Mouse (Mus musculus): ENCODE measurements around the gene Crebrf. TPM values are rescaled to one million over a fixed set of nuclear protein-coding genes. Genes with fewer than 3 reads are reported as not detected.

Gene Crebrf
- polyA plus RNA-seq, 1 experiment = 10.5 TPM

DNA sequence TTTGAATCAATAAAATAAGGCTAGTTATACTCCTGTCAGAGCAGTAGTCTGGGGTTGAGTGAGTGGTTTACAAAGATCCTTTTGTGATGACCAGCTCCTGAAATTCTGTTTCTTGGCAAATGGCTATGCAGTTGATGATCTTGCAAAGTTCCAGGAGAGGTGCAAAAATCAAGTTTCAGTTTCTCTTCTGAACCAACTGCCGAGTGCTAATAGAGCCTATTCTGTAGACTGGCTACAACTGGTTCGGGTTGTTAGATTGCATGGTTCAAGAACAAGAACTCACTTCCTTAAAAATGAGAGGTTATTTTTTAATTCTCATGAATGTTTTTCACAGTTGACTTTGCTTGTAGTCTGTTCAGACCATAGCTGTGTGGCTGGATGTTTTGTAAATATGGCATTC lies 38.0 kb downstream of the Crebrf start:
- TF ChIP-seq CTCF (IDR thresholded peaks at IDR 0.05; ENCODE audit: insufficient read depth, low read length) = no peak
- 26% methylated on average over 2 of the region's 2 CpGs for WGBS
- Histone ChIP-seq H3K4me3 (replicated peaks; ENCODE audit: extremely low read depth, low read depth, low read length) (no peak overlapping the region), H3K4me1 (ENCODE audit: control insufficient read depth, insufficient read depth, low read length) (peaks cover 5% of the 10 kb centered on the region)
- DNase-seq = no peak

DNA sequence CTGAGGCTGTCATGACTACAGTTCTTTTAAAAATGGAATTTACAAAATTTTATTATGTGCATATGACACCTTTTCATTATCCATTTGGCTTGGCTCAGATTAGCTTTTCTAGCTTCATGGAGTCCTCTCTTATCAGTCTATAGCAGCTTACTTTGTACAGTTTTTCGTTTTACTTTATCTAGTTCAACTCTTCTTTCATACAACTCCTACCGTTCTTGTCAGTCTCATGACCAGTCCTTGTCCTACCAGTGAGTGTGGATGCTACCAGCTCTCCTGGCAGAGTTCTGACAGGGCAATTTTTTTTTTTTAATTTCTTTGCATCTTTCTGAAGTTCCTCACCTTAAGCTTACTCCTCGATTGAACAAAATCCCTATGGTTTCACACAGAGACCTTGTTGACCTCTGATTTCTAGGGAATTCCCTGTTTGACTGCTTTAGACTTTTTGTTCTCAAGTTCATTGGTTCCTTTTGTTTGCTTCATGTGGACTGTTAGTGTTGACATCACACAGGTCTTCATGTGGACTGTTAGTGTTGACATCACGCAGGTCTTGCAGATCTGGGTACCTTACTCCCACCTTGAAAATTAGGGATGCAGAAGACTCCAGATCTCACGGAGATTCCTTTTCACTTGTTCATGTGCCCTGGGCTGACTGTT lies 51.8 kb downstream of the Crebrf start:
- Histone ChIP-seq H3K4me3 (replicated peaks; ENCODE audit: extremely low read depth, low read depth, low read length) (no peak overlapping the region), H3K4me1 (ENCODE audit: control insufficient read depth, insufficient read depth, low read length) (no peaks in the 10 kb centered on the region)
- TF ChIP-seq CTCF (IDR thresholded peaks at IDR 0.05; ENCODE audit: insufficient read depth, low read length) (no peak), POLR2A (IDR thresholded peaks at IDR 0.05; ENCODE audit: borderline replicate concordance, extremely low read depth, low read depth, low read length) (no peak)
- 88% methylated on average over 5 of the region's 5 CpGs for WGBS
- DNase-seq = no peak

DNA sequence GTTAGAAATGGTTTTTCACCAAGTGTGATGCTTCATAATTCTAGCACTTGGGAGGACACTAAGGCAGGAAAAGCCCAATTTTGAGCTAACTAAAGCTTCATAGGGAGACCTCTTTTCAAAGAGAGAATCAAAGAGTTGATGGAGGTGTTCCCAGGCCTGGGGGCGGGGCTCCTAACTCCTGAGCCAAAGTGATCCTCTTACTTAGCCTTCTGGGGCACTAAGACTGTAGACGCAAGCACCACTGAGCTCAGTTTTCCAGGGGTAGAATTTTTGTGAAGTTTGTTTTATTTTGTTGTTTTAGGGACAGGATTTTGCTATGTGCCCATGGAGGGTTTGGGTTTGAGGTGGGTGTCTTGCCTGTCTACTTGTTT lies 52.3 kb downstream of the Crebrf start:
- WGBS = 84% methylated on average over 2 of the region's 2 CpGs

DNA sequence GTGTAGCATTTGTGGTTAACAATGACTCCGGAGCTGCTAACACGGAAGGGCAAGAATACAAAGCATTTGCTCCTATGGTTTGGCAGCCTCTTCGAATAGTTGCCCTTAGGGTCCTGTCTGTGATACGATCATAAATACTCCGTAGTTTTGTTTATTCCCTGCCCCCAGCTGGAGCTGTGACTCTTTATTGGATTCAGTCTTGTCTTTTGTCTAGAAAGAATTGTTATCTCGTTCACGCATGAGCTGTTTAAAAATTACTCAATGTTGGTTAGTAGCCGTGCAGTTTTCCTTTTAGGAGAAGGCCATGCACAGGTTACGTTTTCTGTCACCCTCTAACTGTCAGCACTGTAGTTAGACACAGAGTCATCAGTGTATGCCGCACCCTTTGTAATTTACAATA lies 60.8 kb downstream of the Crebrf start:
- TF ChIP-seq POLR2A (IDR thresholded peaks at IDR 0.05; ENCODE audit: borderline replicate concordance, extremely low read depth, low read depth, low read length) (no peak), CTCF (IDR thresholded peaks at IDR 0.05; ENCODE audit: insufficient read depth, low read length) (no peak)
- 47% methylated on average over 10 of the region's 10 CpGs for WGBS
- H3K4me3 ChIP-seq (replicated peaks; ENCODE audit: extremely low read depth, low read depth, low read length) = no peak overlapping the region
- no peaks in the 10 kb centered on the region; the same call in 1 of the 2 replicates for H3K4me1 ChIP-seq (ENCODE audit: control insufficient read depth, insufficient read depth, low read length)
- no peak for DNase-seq

More for the DNA sequence above, 52.3 kb downstream of the Crebrf start:
- Histone ChIP-seq H3K4me1 (ENCODE audit: control insufficient read depth, insufficient read depth, low read length) (no peaks in the 10 kb centered on the region), H3K4me3 (replicated peaks; ENCODE audit: extremely low read depth, low read depth, low read length) (no peak overlapping the region)
- TF ChIP-seq POLR2A (IDR thresholded peaks at IDR 0.05; ENCODE audit: borderline replicate concordance, extremely low read depth, low read depth, low read length) (no peak), CTCF (IDR thresholded peaks at IDR 0.05; ENCODE audit: insufficient read depth, low read length) (no peak)
- no peak for DNase-seq

GRCm38 (mm10) chr17:26778001-26778400 lies 62.6 kb downstream of the Crebrf start:
- TF ChIP-seq POLR2A (IDR thresholded peaks at IDR 0.05; ENCODE audit: borderline replicate concordance, extremely low read depth, low read depth, low read length) = no peak
- no peak for TF ChIP-seq CTCF (IDR thresholded peaks at IDR 0.05; ENCODE audit: insufficient read depth, low read length)
- WGBS = 86% methylated on average over 4 of the region's 4 CpGs
- no peak for DNase-seq
- no peak overlapping the region for H3K4me3 ChIP-seq (replicated peaks; ENCODE audit: extremely low read depth, low read depth, low read length)
- H3K4me1 ChIP-seq (ENCODE audit: control insufficient read depth, insufficient read depth, low read length) = peaks cover 4% of the 10 kb centered on the region

DNA sequence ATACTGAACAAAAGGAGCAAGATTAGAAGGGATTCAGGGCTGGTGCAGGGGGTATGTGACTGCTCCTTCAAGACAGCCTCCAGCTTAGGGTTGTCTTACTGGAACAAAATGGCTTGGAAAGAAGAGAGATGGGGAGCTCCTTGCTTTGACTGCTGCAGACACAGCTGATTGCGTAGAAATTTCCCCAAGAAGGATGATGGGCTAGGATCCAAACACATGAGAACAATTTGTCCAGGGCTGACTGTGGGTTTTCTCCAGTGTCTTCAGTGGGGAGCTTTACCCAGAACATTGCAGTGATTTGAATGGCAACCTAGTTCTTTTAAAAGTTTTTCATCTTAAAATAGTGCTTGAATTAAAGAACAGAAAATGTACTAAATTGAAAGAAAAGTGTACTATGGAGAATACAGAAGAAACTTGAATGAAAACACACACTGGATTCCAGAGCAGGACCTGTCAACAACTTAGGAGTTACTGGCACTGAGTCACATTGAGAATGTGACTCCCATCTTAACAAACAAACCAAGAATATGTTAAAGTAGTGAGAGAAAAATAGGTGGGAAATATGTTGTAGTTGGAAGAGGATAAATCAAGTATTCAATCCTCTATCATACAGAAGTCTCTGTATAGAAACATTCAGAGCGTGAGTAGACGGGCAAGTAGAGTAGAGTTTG lies 63.1 kb downstream of the Crebrf start:
- Histone ChIP-seq H3K4me1 (ENCODE audit: control insufficient read depth, insufficient read depth, low read length) (peaks cover 4% of the 10 kb centered on the region), H3K4me3 (replicated peaks; ENCODE audit: extremely low read depth, low read depth, low read length) (no peak overlapping the region)
- TF ChIP-seq CTCF (IDR thresholded peaks at IDR 0.05; ENCODE audit: insufficient read depth, low read length) (no peak), POLR2A (IDR thresholded peaks at IDR 0.05; ENCODE audit: borderline replicate concordance, extremely low read depth, low read depth, low read length) (no peak)
- no peak for DNase-seq
- 80% methylated on average over 3 of the region's 3 CpGs for WGBS

GRCm38 (mm10) chr17:26779471-26779870 lies 64.0 kb downstream of the Crebrf start:
- no peak for TF ChIP-seq POLR2A (IDR thresholded peaks at IDR 0.05; ENCODE audit: borderline replicate concordance, extremely low read depth, low read depth, low read length)
- no peak for TF ChIP-seq CTCF (IDR thresholded peaks at IDR 0.05; ENCODE audit: insufficient read depth, low read length)
- WGBS = 71% methylated on average over 2 of the region's 2 CpGs
- H3K4me1 ChIP-seq (ENCODE audit: control insufficient read depth, insufficient read depth, low read length) = peaks cover 4% of the 10 kb centered on the region
- no peak for DNase-seq
- H3K4me3 ChIP-seq (replicated peaks; ENCODE audit: extremely low read depth, low read depth, low read length) = no peak overlapping the region

GRCm38 (mm10) chr17:26780750-26781571 lies 65.5 kb downstream of the Crebrf start, which contains the start of gene Bnip1:
Gene Bnip1 (plus strand): TSS chr17:26781066.
- peak within 1 kb of the TSS; percentile 77 for H3K4me3 ChIP-seq (replicated peaks; ENCODE audit: extremely low read depth, low read depth, low read length)
- peaks cover 4% of the 10 kb centered on the region for H3K4me1 ChIP-seq (ENCODE audit: control insufficient read depth, insufficient read depth, low read length)
- 0 out of 2 replicates have a peak, but pooled peaks have one; percentile 32 for TF ChIP-seq POLR2A (IDR thresholded peaks at IDR 0.05; ENCODE audit: borderline replicate concordance, extremely low read depth, low read depth, low read length)
- TF ChIP-seq CTCF (IDR thresholded peaks at IDR 0.05; ENCODE audit: insufficient read depth, low read length) = no peak
- WGBS = under 1% methylated on average over 42 of the region's 42 CpGs
- DNase-seq = peak; percentile 77

GRCm38 (mm10) chr17:26781610-26782043 lies 66.2 kb downstream of the Crebrf start:
- Histone ChIP-seq H3K4me3 (replicated peaks; ENCODE audit: extremely low read depth, low read depth, low read length) (peak overlapping the region; percentile 77), H3K4me1 (ENCODE audit: control insufficient read depth, insufficient read depth, low read length) (peaks cover 4% of the 10 kb centered on the region)
- WGBS = 11% methylated on average over 5 of the region's 5 CpGs
- no peak for TF ChIP-seq POLR2A (IDR thresholded peaks at IDR 0.05; ENCODE audit: borderline replicate concordance, extremely low read depth, low read depth, low read length)
- no peak for TF ChIP-seq CTCF (IDR thresholded peaks at IDR 0.05; ENCODE audit: insufficient read depth, low read length)
- DNase-seq = no peak
